Mouse (Mus musculus) kidney, adult 11 months (tissue): ENCODE measurements at regions not wholly inside any gene's neighbourhood (a gene's known extent, or its start where the extent isn't known, plus 50 kb on each side); places are given as distances from the start of the nearest gene placed in this dataset.

Experiments used
- DNase-seq: peaks from one replicate; pipeline ENCODE4 v3.0.0; 2022

- no peak for DNase-seq
Measured at GRCm38 (mm10) chr13:78577497-78577896, 377.9 kb upstream of the Nr2f1 start.

- DNase-seq, result no peak
Measured at GRCm38 (mm10) chr13:78576300-78577296, 377.0 kb upstream of the Nr2f1 start.

GRCm38 (mm10) chr13:78571093-78571492, 371.5 kb upstream of the Nr2f1 start:
- no peak for DNase-seq

GRCm38 (mm10) chr13:78524446-78524937, 324.9 kb upstream of the Nr2f1 start:
- no peak for DNase-seq

GRCm38 (mm10) chr13:78520771-78521170, 321.2 kb upstream of the Nr2f1 start:
- DNase-seq, result no peak

GRCm38 (mm10) chr13:78520186-78520585, 320.6 kb upstream of the Nr2f1 start:
- no peak for DNase-seq

GRCm38 (mm10) chr13:78500551-78500950, 301.0 kb upstream of the Nr2f1 start:
- DNase-seq, result no peak

GRCm38 (mm10) chr13:78483760-78484357, 284.3 kb upstream of the Nr2f1 start:
- DNase-seq, result no peak

GRCm38 (mm10) chr13:78482929-78483759, 283.6 kb upstream of the Nr2f1 start:
- DNase-seq, result peak; percentile 54

- DNase-seq, result no peak
Measured at GRCm38 (mm10) chr13:78451333-78452070, 251.9 kb upstream of the Nr2f1 start.

- DNase-seq, result no peak
Measured at GRCm38 (mm10) chr13:78446726-78447031, 247.1 kb upstream of the Nr2f1 start.

GRCm38 (mm10) chr13:78445891-78446725, 246.6 kb upstream of the Nr2f1 start:
- no peak for DNase-seq

GRCm38 (mm10) chr13:78444691-78445349, 245.3 kb upstream of the Nr2f1 start:
- DNase-seq, result no peak

GRCm38 (mm10) chr13:78428469-78428868, 228.9 kb upstream of the Nr2f1 start:
- no peak for DNase-seq

- DNase-seq, result no peak
Measured at GRCm38 (mm10) chr13:78428084-78428445, 228.5 kb upstream of the Nr2f1 start.

GRCm38 (mm10) chr13:78427141-78428083, 227.9 kb upstream of the Nr2f1 start:
- DNase-seq, result no peak

GRCm38 (mm10) chr13:78426306-78426921, 226.9 kb upstream of the Nr2f1 start:
- DNase-seq, result no peak

GRCm38 (mm10) chr13:78405071-78405470, 205.5 kb upstream of the Nr2f1 start:
- no peak for DNase-seq

GRCm38 (mm10) chr13:78383761-78384160, 184.2 kb upstream of the Nr2f1 start:
- no peak for DNase-seq
